Mouse (Mus musculus) bone marrow, adult 2 months (tissue): ENCODE data around the gene Blvrb. TPM values are rescaled to one million over a fixed set of nuclear protein-coding genes. Genes with fewer than 3 reads are reported as not detected.

Source experiments
- H3K27ac ChIP-seq: fragments of 200-500 bp; 2 replicates; pipeline ENCODE4 v1.5.1; 2012; ENCODE audit warnings: low read depth, mild to moderate bottlenecking, control low read depth, inconsistent platforms, low read length; ENCODE audit not compliant: control insufficient read depth, poor library complexity, insufficient read depth
- H3K4me1 ChIP-seq: fragments of 200-500 bp; 2 replicates; pipeline ENCODE4 v1.6.1; 2011; ENCODE audit warnings: low read length; ENCODE audit not compliant: control insufficient read depth, insufficient read depth
- H3K4me3 ChIP-seq: fragments of 200-500 bp; replicated peaks from 2 replicates; pipeline ENCODE3; 2011; ENCODE audit warnings: mild to moderate bottlenecking, low read depth, low read length, control low read depth; ENCODE audit not compliant: control insufficient read depth
- CTCF ChIP-seq: fragments of 200-500 bp; IDR thresholded peaks from 2 replicates; pipeline ENCODE4 v1.5.1; 2011; ENCODE audit warnings: low read length, control low read depth; ENCODE audit not compliant: control insufficient read depth, insufficient read depth
- POLR2A ChIP-seq: fragments of 200-500 bp; IDR thresholded peaks from 2 replicates; pipeline ENCODE4 v1.6.1; 2011; ENCODE audit warnings: low read depth, mild to moderate bottlenecking, control low read depth, low read length, borderline replicate concordance; ENCODE audit not compliant: control insufficient read depth
- WGBS: fragments of 180-500 bp; shearing (Covaris S2); methylation state at CpG from one replicate; pipeline ENCODE4 v1.1.7; 2018; 5-methylcytosine and 5-hydroxymethylcytosine counted together
- polyA plus RNA-seq: library from polyadenylated mRNA; stranded (reverse); fragments of >200 nt; gene quantifications from 2 replicates; pipeline ENCODE4 v1.2.4, GENCODE M21; 2011; ENCODE audit warnings: low replicate concordance; ENCODE audit not compliant: missing spikeins, insufficient read depth, insufficient read length

Gene Blvrb
- polyA plus RNA-seq, 1 experiment, result 323 TPM

GRCm38 (mm10) chr7:27473835-27474489 lies 26.2 kb downstream of the Blvrb start:
- under 1% methylated on average over 34 of the region's 34 CpGs for WGBS
- TF ChIP-seq CTCF (no peak), POLR2A (no peak)
- no peaks in the 10 kb centered on the region for H3K4me1 ChIP-seq

GRCm38 (mm10) chr7:27474490-27474954 lies 26.7 kb downstream of the Blvrb start:
- TF ChIP-seq CTCF (peak; percentile 38; the same call in 1 of the 2 replicates), POLR2A (no peak; the same call in 1 of the 2 replicates)
- WGBS, result under 1% methylated on average over 23 of the region's 23 CpGs
- Histone ChIP-seq H3K4me1 (no peaks in the 10 kb centered on the region), H3K27ac (peak overlapping the region; percentile 95), H3K4me3 (peak overlapping the region; percentile 69)

More at GRCm38 (mm10) chr7:27473835-27474489, 26.2 kb downstream of the Blvrb start:
- peak overlapping the region; percentile 95 for H3K27ac ChIP-seq
- H3K4me3 ChIP-seq, result peak overlapping the region; percentile 69

GRCm38 (mm10) chr7:27475596-27475995 lies 27.8 kb downstream of the Blvrb start:
- H3K27ac ChIP-seq, result no peak overlapping the region
- no peaks in the 10 kb centered on the region for H3K4me1 ChIP-seq
- TF ChIP-seq POLR2A, result no peak
- no peak for TF ChIP-seq CTCF
- H3K4me3 ChIP-seq, result no peak overlapping the region
- 96% methylated on average over 2 of the region's 2 CpGs for WGBS

GRCm38 (mm10) chr7:27476098-27476635 lies 28.4 kb downstream of the Blvrb start:
- no peak overlapping the region for H3K4me3 ChIP-seq
- no peaks in the 10 kb centered on the region for H3K4me1 ChIP-seq
- 95% methylated on average over 14 of the region's 14 CpGs for WGBS
- H3K27ac ChIP-seq, result no peak overlapping the region
- TF ChIP-seq CTCF, result no peak
- no peak for TF ChIP-seq POLR2A

- Histone ChIP-seq H3K4me3 (no peak overlapping the region), H3K4me1 (no peaks in the 10 kb centered on the region), H3K27ac (no peak overlapping the region)
- no peak for TF ChIP-seq POLR2A
- no peak for TF ChIP-seq CTCF
- 60% methylated on average over 7 of the region's 7 CpGs for WGBS
Observed at GRCm38 (mm10) chr7:27478561-27478960, 30.8 kb downstream of the Blvrb start.

- 88% methylated on average over 1 of the region's 1 CpGs for WGBS
- Histone ChIP-seq H3K4me3 (no peak overlapping the region), H3K27ac (no peak overlapping the region), H3K4me1 (no peaks in the 10 kb centered on the region; the same call in 1 of the 2 replicates)
- TF ChIP-seq CTCF (no peak), POLR2A (no peak)
Observed at GRCm38 (mm10) chr7:27479750-27480149, 32.0 kb downstream of the Blvrb start.

GRCm38 (mm10) chr7:27480506-27480905 lies 32.7 kb downstream of the Blvrb start:
- no peak for TF ChIP-seq POLR2A
- no peak for TF ChIP-seq CTCF
- H3K27ac ChIP-seq, result 0 out of 2 replicates have a peak overlapping the region, but pooled peaks have one; percentile 15
- no peaks in the 10 kb centered on the region; the same call in 1 of the 2 replicates for H3K4me1 ChIP-seq
- no peak overlapping the region for H3K4me3 ChIP-seq
- 78% methylated on average over 3 of the region's 3 CpGs for WGBS

GRCm38 (mm10) chr7:27480927-27481626 lies 33.3 kb downstream of the Blvrb start:
- TF ChIP-seq POLR2A (no peak), CTCF (no peak)
- 16% methylated on average over 11 of the region's 11 CpGs for WGBS
- peak overlapping the region; percentile 55 for H3K4me3 ChIP-seq
- H3K27ac ChIP-seq, result peak overlapping the region; percentile 72; the same call in 1 of the 2 replicates
- no peaks in the 10 kb centered on the region; the same call in 1 of the 2 replicates for H3K4me1 ChIP-seq
